Mouse (Mus musculus) stomach, embryonic 16.5 days (tissue): ENCODE measurements around the gene Gm10837. TPM values are rescaled to one million over a fixed set of nuclear protein-coding genes. Genes with fewer than 3 reads are reported as not detected.

ENCODE experiments used
- ATAC-seq: fragments of 200-750 bp; cut with Nextera tagmentation; 2 replicates; pipeline ENCODE4 v1.8.0; 2017; ENCODE audit warnings: moderate number of reproducible peaks, moderate TSS enrichment; ENCODE audit not compliant: insufficient read depth, low FRiP score
- H3K27ac ChIP-seq: fragments of 300-500 bp; sonication (generic); 2 replicates; pipeline ENCODE4 v1.5.1; 2014; ENCODE audit warnings: low read length
- H3K27me3 ChIP-seq: fragments of 300-500 bp; sonication (generic); 2 replicates; pipeline ENCODE4 v1.6.1; 2014; ENCODE audit warnings: low read length, control low read depth, mixed read lengths; ENCODE audit not compliant: control insufficient read depth, insufficient read depth
- H3K36me3 ChIP-seq: fragments of 300-500 bp; sonication (generic); 2 replicates; pipeline ENCODE4 v1.6.1; 2014; ENCODE audit warnings: low read length; ENCODE audit not compliant: control insufficient read depth, insufficient read depth
- H3K4me1 ChIP-seq: fragments of 300-500 bp; sonication (generic); 2 replicates; pipeline ENCODE4 v1.6.1; 2014; ENCODE audit warnings: low read length, control low read depth, mixed read lengths; ENCODE audit not compliant: control insufficient read depth, insufficient read depth
- H3K4me2 ChIP-seq: fragments of 300-500 bp; sonication (generic); 2 replicates; pipeline ENCODE4 v1.6.1; 2014; ENCODE audit warnings: low read depth, low read length, mixed read lengths
- H3K4me3 ChIP-seq: fragments of 300-500 bp; sonication (generic); replicated peaks from 2 replicates; pipeline ENCODE4 v1.5.1; 2014; ENCODE audit warnings: mild to moderate bottlenecking, low read length
- H3K9ac ChIP-seq: fragments of 300-500 bp; sonication (generic); 2 replicates; pipeline ENCODE4 v1.6.1; 2014; ENCODE audit warnings: low read length
- H3K9me3 ChIP-seq: fragments of 300-500 bp; sonication (generic); replicated peaks from 2 replicates; pipeline ENCODE4 v1.6.1; 2016; ENCODE audit warnings: low read length, control low read depth; ENCODE audit not compliant: control insufficient read depth
- WGBS: fragments of 180-500 bp; shearing (Covaris S2); extraction: QIAGEN DNeasy Blood & Tissue Kit; methylation state at CpG from one replicate; pipeline ENCODE4 v1.1.7; 2014; 5-methylcytosine and 5-hydroxymethylcytosine counted together
- polyA plus RNA-seq: library from polyadenylated mRNA; unstranded; fragments of >200 nt; fragmentation: Nextera tagmentation; extraction: Ambion mirVana; gene quantifications from 2 replicates; pipeline ENCODE4 v1.2.1, GENCODE M21; 2015

Gm10837 gene
- polyA plus RNA-seq, 1 experiment from 2014 or later: not detected

DNA sequence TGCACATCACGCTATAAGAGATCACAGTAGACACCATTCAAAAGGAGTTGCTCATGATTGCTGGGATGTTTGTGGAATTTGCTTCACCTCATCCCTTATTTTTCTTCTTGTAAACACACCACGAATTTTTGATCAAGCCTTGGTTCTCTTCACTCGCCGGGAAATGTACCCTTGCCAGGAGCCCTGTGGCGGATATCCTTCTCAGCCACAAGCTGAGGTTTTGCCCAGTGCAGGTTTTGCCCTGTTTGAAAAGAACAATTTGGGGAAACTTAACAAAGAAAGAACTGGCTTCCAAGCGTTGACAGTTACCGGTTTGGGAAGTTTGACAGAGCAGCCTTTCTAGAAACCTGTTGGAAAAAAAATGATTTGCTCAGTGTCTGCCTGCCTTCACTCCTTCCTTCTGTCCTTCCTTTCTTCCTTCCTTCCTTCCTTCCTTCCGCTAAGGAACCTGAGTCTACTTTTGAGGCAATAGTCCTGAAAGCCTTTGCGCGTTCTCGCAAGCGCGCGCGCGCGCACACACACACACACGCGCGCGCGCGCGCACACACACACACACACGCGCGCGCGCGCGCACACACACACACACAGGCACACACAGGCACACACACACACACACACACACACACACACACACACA is 18.8 kb upstream of the Gm10837 start:
- Histone ChIP-seq H3K9ac (no peak overlapping the region), H3K4me1 (peaks cover 11% of the 10 kb centered on the region), H3K36me3 (no peaks in the 10 kb centered on the region), H3K27ac (no peak overlapping the region), H3K4me3 (no peak overlapping the region), H3K27me3 (peaks cover 84% of the 10 kb centered on the region), H3K9me3 (no peaks in the 10 kb centered on the region), H3K4me2 (no peak overlapping the region)
- 9% methylated on average over 31 of the region's 31 CpGs for WGBS
- no peak for ATAC-seq

DNA sequence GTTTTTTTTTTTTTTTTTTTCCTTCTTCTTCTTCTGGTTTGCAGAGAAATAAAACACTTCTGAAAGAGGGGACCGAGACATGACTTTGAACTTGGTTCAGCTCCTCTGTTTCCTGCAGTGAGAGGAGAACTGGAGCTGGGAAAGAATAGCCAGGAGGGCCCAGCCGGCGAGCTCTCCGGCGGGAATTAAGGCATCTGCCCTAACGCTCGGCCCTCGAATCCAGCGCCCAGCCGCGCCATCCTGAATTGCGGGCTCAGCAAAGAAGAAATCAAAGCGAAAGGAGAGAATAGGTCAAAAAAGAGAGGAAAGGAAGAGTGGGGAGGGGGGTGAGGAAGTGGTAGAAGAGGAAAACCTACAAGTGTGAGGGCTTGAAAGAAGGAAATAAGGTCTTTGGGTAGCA is 18.2 kb upstream of the Gm10837 start:
- no peaks in the 10 kb centered on the region for H3K9me3 ChIP-seq
- no peak overlapping the region for H3K4me3 ChIP-seq
- H3K36me3 ChIP-seq: no peaks in the 10 kb centered on the region
- H3K27ac ChIP-seq: no peak overlapping the region
- no peak overlapping the region for H3K9ac ChIP-seq
- ATAC-seq: no peak
- peaks cover 79% of the 10 kb centered on the region for H3K27me3 ChIP-seq
- under 1% methylated on average over 13 of the region's 13 CpGs for WGBS
- peaks cover 11% of the 10 kb centered on the region for H3K4me1 ChIP-seq
- no peak overlapping the region for H3K4me2 ChIP-seq

DNA sequence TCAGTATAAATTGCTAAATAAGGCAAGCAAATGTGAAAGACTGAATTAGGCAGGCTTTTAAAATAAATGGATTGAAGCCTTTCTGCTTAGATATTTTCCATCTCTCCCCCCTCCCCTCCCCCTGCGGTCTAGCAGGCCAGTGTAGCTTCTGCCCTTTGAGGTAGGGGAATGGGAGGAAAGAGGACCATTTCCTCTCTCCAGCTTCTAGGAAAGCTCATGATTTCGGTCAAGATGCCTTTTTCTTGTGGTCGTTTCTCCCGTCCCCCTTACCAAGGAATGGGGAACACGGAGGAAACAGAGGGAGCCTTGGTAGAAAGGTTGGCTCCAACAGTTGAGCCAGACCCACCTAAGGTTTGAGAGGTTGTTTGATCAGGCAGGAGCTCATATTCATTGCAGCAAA is 17.7 kb upstream of the Gm10837 start:
- no peak overlapping the region for H3K9ac ChIP-seq
- no peak overlapping the region for H3K27ac ChIP-seq
- 2% methylated on average over 5 of the region's 5 CpGs for WGBS
- H3K27me3 ChIP-seq: peaks cover 80% of the 10 kb centered on the region
- no peak overlapping the region for H3K4me2 ChIP-seq
- no peak overlapping the region for H3K4me3 ChIP-seq
- no peak for ATAC-seq
- no peaks in the 10 kb centered on the region for H3K36me3 ChIP-seq
- no peaks in the 10 kb centered on the region for H3K9me3 ChIP-seq
- H3K4me1 ChIP-seq: peaks cover 11% of the 10 kb centered on the region

DNA sequence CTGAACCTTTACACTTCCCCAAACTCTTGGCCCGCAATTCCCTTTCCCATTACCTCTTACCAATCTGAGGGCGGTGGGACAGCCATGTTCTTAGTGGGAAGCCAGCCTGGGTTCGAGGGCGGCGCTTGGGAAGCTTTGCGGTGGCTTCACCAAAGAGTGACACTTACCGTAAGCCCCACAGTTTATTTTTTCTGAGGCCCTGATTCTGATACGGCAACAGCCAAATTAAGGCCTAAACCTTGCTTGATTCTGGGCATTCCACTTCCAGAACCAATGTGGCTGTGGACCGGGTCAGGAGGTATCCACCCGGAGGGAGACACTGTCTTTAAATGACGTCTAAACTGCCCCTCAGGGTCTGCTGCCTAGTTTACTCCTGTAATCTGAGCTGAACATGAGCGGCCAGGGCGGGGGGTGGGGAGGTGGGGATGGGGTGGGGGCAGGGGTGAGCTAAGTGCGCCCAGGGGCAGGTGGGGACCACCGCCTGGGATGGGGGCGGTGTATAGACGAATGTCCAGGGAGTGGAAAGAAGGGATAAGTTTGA is 17.1 kb upstream of the Gm10837 start:
- no peaks in the 10 kb centered on the region for H3K36me3 ChIP-seq
- no peaks in the 10 kb centered on the region for H3K9me3 ChIP-seq
- H3K27me3 ChIP-seq: peaks cover 80% of the 10 kb centered on the region
- ATAC-seq: no peak
- H3K9ac ChIP-seq: no peak overlapping the region
- H3K4me2 ChIP-seq: no peak overlapping the region
- H3K27ac ChIP-seq: no peak overlapping the region
- no peak overlapping the region for H3K4me3 ChIP-seq
- H3K4me1 ChIP-seq: peaks cover 11% of the 10 kb centered on the region
- WGBS: under 1% methylated on average over 17 of the region's 17 CpGs

DNA sequence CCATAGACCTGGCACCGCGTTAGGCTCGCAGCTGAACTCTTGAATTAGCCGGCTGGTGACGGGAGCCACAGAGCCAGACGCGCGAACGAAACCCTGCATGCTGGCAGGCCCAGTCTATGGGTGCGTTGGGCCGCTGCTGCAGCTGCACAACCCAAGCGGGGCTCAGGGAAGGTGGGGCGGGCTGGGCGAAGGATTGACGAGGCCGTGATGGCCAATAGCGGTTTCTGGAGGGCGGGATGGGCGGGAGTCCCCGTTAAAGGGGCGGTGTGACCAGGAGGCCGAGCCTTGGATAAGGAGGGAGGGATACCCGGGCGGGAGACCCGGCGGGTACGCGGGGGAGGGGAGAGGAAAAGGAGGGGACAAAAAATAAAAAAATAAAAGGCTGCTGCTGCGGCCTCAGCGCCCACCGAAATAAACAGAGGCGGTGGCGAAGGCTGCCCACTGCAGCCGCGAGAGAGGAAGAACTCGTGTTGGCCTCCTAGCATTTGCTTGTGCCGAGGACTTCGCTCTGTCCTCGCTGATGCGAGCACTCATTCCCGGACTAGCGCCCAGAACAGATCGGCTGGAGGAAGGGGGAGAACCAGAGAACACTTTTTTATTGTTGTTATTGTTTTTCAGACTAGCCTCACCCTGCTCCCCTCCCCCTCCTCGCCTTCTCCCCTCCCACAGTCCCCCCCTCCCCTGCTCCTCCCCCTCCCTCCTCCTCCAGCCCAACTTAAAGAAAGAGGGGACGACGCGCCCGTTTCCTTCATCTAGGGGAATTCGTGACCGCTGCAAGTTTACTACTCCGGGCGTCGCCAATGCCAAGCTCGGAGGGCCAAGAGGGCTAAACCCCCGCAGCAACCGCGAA is 16.1 kb upstream of the Gm10837 start:
- WGBS: 1% methylated on average over 57 of the region's 57 CpGs
- peak overlapping the region; percentile 41 for H3K4me3 ChIP-seq
- H3K4me2 ChIP-seq: peak overlapping the region; percentile 57
- no peak overlapping the region for H3K9ac ChIP-seq
- peaks cover 80% of the 10 kb centered on the region for H3K27me3 ChIP-seq
- H3K36me3 ChIP-seq: no peaks in the 10 kb centered on the region
- H3K27ac ChIP-seq: no peak overlapping the region
- H3K4me1 ChIP-seq: peaks cover 11% of the 10 kb centered on the region
- 0 out of 2 replicates have a peak, but pooled peaks have one; percentile 31 for ATAC-seq
- H3K9me3 ChIP-seq: no peaks in the 10 kb centered on the region

DNA sequence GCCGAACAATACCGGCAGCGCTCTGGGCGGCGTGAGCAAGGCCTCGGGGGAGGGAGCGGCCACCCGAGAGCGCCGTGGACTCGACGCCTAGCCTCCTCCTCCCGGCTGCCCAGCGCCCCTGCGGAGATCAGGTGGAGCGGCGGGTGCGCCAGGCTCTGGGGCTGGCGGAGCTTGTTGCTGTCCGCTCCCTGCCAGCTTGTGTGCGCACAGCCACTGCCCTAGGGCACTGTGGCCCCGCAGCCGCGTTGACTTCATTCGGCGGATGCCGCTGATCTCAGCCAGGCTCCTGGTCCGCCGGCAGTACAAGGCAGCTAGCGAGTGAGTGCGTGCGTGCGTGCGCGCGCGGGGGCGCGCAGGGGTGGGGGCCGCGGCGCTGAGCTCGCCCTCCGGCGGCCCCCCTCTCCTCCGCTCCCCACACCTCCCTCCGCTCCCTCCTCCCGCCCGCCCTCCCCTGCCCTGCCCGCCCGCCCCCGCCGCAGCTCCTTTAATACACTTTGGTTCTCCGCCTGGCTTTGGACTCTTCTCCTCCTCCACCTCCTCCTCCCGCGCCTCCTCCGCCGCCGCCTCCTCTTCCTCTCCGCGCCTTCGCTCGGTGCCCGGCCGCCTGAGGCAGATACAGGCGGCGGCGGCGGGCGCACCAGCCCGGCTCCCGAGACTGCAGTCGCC is 15.4 kb upstream of the Gm10837 start, which contains the start of gene Zic2:
Zic2 (plus strand) TSS at position 545 of the 666 bp plus-strand sequence.
- H3K27me3 ChIP-seq: peaks cover 78% of the 10 kb centered on the region
- WGBS: under 1% methylated on average over 52 of the region's 73 CpGs
- H3K9ac ChIP-seq: no peak within 1 kb of the TSS

DNA sequence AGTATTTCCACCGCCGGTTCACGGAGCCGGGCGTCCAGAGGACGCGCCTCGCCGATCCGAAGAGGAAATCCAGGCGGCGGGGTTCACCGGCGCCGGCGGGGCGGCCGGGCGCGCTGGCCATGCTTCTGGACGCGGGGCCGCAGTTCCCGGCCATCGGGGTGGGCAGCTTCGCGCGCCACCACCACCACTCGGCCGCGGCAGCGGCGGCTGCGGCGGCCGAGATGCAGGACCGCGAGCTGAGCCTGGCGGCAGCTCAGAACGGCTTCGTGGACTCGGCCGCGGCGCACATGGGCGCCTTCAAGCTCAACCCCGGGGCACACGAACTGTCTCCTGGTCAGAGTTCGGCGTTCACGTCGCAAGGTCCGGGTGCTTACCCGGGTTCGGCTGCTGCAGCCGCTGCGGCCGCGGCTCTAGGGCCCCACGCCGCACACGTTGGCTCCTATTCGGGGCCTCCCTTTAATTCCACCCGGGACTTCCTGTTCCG is 14.8 kb upstream of the Gm10837 start:
- no peak overlapping the region for H3K9ac ChIP-seq
- H3K9me3 ChIP-seq: no peaks in the 10 kb centered on the region
- no peak; the same call in 1 of the 2 replicates for ATAC-seq
- H3K27me3 ChIP-seq: peaks cover 83% of the 10 kb centered on the region
- no peaks in the 10 kb centered on the region for H3K36me3 ChIP-seq
- peak overlapping the region; percentile 41 for H3K4me3 ChIP-seq
- 1% methylated on average over 65 of the region's 65 CpGs for WGBS
- H3K27ac ChIP-seq: no peak overlapping the region
- peak overlapping the region; percentile 57 for H3K4me2 ChIP-seq
- peaks cover 11% of the 10 kb centered on the region for H3K4me1 ChIP-seq

More for the DNA sequence above, 15.4 kb upstream of the Gm10837 start, which contains the start of gene Zic2:
- Histone ChIP-seq H3K4me2 (peak within 1 kb of the TSS; percentile 57), H3K36me3 (no peaks in the 10 kb centered on the region), H3K4me3 (peak within 1 kb of the TSS; percentile 41), H3K27ac (no peak within 1 kb of the TSS), H3K4me1 (peaks cover 11% of the 10 kb centered on the region), H3K9me3 (no peaks in the 10 kb centered on the region)
- ATAC-seq: no peak; the same call in 1 of the 2 replicates

DNA sequence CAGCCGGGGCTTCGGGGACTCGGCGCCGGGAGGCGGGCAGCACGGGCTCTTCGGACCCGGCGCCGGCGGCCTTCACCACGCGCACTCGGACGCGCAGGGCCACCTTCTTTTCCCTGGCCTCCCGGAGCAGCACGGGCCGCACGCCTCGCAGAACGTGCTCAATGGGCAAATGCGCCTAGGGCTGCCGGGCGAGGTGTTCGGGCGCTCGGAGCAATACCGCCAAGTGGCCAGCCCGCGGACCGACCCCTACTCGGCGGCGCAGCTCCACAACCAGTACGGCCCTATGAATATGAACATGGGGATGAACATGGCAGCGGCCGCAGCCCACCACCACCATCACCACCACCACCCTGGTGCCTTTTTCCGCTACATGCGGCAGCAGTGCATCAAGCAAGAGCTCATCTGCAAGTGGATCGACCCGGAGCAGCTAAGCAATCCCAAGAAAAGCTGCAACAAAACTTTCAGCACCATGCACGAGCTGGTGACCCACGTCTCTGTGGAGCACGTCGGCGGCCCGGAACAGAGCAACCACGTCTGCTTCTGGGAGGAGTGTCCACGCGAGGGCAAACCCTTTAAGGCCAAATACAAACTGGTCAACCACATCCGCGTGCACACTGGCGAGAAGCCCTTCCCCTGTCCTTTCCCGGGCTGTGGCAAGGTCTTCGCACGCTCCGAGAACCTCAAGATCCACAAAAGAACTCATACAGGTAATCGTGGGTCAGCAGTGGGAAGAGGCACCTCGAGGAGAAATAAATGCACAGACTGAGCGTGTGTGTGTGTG is 14.2 kb upstream of the Gm10837 start:
- Histone ChIP-seq H3K36me3 (no peaks in the 10 kb centered on the region), H3K9me3 (no peaks in the 10 kb centered on the region), H3K27me3 (peaks cover 86% of the 10 kb centered on the region), H3K4me2 (peak overlapping the region; percentile 57), H3K27ac (no peak overlapping the region), H3K4me1 (peaks cover 11% of the 10 kb centered on the region), H3K9ac (no peak overlapping the region), H3K4me3 (peak overlapping the region; percentile 41)
- ATAC-seq: no peak; the same call in 1 of the 2 replicates
- under 1% methylated on average over 61 of the region's 62 CpGs for whole genome bisulfite sequencing
